11 mouse cellular contexts compared by ENCODE assay signal in genomic region chr13:116514640-116515311, GRCm38 (mm10).
DNase-seq lines count a peak whose midpoint lies in the region; ATAC-seq and TF ChIP-seq lines count a peak whose summit lies in the region.
"Had no signal": no experiment of that assay in that cellular context is flagged by ENCODE, and none has a peak within 500 bp of the region (broad histone marks: within the 10 kb centered on the region; RNA-seq: fewer than 3 reads in every experiment).

No protein-coding gene starts in this region.

- peak; percentile 72; the same call in 1 of the 2 replicates for ATAC-seq in limb, embryonic 11.5 days (ENCODE audit: insufficient number of reproducible peaks, low FRiP score, low TSS enrichment, low read depth)
- peak; percentile 31; the same call in 1 of the 2 replicates for ATAC-seq in neural tube, embryonic 15.5 days (ENCODE audit: low FRiP score)

- no peaks in the 10 kb centered on the region for H3K9me3 ChIP-seq in forebrain, embryonic 10.5 days
- H3K9me3 ChIP-seq in limb, embryonic 11.5 days (ENCODE audit: control insufficient read depth, low read length): no peaks in the 10 kb centered on the region
- H3K9me3 ChIP-seq in neural tube, embryonic 15.5 days (replicated peaks): no peaks in the 10 kb centered on the region

- H3K27ac ChIP-seq in left cerebral cortex, adult 2 months: no peak overlapping the region
- peak overlapping the region; percentile 79 for H3K27ac ChIP-seq in forebrain, embryonic 10.5 days
- H3K27ac ChIP-seq in limb, embryonic 11.5 days (replicated peaks; ENCODE audit: low read depth, low read length): no peak overlapping the region
- no peak overlapping the region for H3K27ac ChIP-seq in neural tube, embryonic 15.5 days (replicated peaks)
- H3K27ac ChIP-seq: macrophage had no signal

- peak overlapping the region; percentile 31; the same call in 1 of the 2 replicates for H3K4me2 ChIP-seq in limb, embryonic 11.5 days (ENCODE audit: low read depth, severe bottlenecking)
- H3K4me2 ChIP-seq in neural tube, embryonic 15.5 days: peak overlapping the region; percentile 53

- no peaks in the 10 kb centered on the region for H3K36me3 ChIP-seq in forebrain, embryonic 10.5 days (replicated peaks)
- H3K36me3 ChIP-seq in limb, embryonic 11.5 days (ENCODE audit: control insufficient read depth, insufficient read depth, low read length): no peaks in the 10 kb centered on the region
- no peaks in the 10 kb centered on the region for H3K36me3 ChIP-seq in neural tube, embryonic 15.5 days

- WGBS in forebrain, embryonic 10.5 days: 2% methylated on average over 13 of the region's 13 CpGs
- WGBS in limb, embryonic 11.5 days: 4% methylated on average over 13 of the region's 13 CpGs
- WGBS in neural tube, embryonic 15.5 days: 4% methylated on average over 13 of the region's 13 CpGs

- H3K27me3 ChIP-seq in forebrain, embryonic 10.5 days (ENCODE audit: poor library complexity, severe bottlenecking): peaks cover 60% of the 10 kb centered on the region
- no peaks in the 10 kb centered on the region for H3K27me3 ChIP-seq in limb, embryonic 11.5 days (ENCODE audit: control insufficient read depth, insufficient read depth, low read length)
- peaks cover 5% of the 10 kb centered on the region; the same call in 1 of the 2 replicates for H3K27me3 ChIP-seq in neural tube, embryonic 15.5 days (replicated peaks)

- H3K9ac ChIP-seq in limb, embryonic 11.5 days (ENCODE audit: low read length): no peak overlapping the region
- no peak overlapping the region for H3K9ac ChIP-seq in neural tube, embryonic 15.5 days (replicated peaks)

- no peak for TF ChIP-seq CTCF in left cerebral cortex, adult 2 months (IDR thresholded peaks at IDR 0.05)

- no peak for DNase-seq in left cerebral cortex, adult 2 months (ENCODE audit: extremely low spot score in 1 of 2, low spot score in 2 of 2)
- DNase-seq in left cerebral cortex, postnatal 36 days (ENCODE audit: low spot score in 2 of 2): no peak
- DNase-seq in forebrain, embryonic 10.5 days (ENCODE audit: extremely low spot score, low spot score): peak; percentile 41
- DNase-seq in limb, embryonic 11.5 days (ENCODE audit: low spot score): no peak
- no peak for DNase-seq in left cerebral cortex, postnatal 10 days (ENCODE audit: extremely low spot score in 1 of 2, low spot score in 2 of 2)
- no peak for DNase-seq in B cell, adult 2 months
- no peak for DNase-seq in thymus, postnatal 36 days
- DNase-seq: adrenal gland, postnatal 36 days; thymus, postnatal 25 days had no signal

- intact Hi-C loops in left cerebral cortex, adult 2 months (cut with DNase I): no loop called here
- intact Hi-C loops in left cerebral cortex, postnatal 36 days (cut with DNase I): no loop called here
- intact Hi-C loops in left cerebral cortex, postnatal 10 days (cut with DNase I): no loop called here

- peak overlapping the region; percentile 22; the same call in 1 of the 2 replicates for H3K4me3 ChIP-seq in left cerebral cortex, adult 2 months
- peak overlapping the region; percentile 45 for H3K4me3 ChIP-seq in forebrain, embryonic 10.5 days
- no peak overlapping the region for H3K4me3 ChIP-seq in limb, embryonic 11.5 days (ENCODE audit: low read depth, low read length)
- H3K4me3 ChIP-seq in neural tube, embryonic 15.5 days (replicated peaks): peak overlapping the region; percentile 15

- peaks cover 16% of the 10 kb centered on the region for H3K4me1 ChIP-seq in forebrain, embryonic 10.5 days
- peaks cover 5% of the 10 kb centered on the region; the same call in 1 of the 2 replicates for H3K4me1 ChIP-seq in limb, embryonic 11.5 days (ENCODE audit: control insufficient read depth, insufficient read depth, low read length)
- peaks cover 9% of the 10 kb centered on the region for H3K4me1 ChIP-seq in neural tube, embryonic 15.5 days
